Mouse (Mus musculus) hindbrain, embryonic 14.5 days (tissue): ENCODE data around the gene Ubr7. TPM values are rescaled to one million over a fixed set of nuclear protein-coding genes. Genes with fewer than 3 reads are reported as not detected.

ENCODE experiments used
- ATAC-seq: fragments of 200-750 bp; cut with Nextera tagmentation; 2 replicates; pipeline ENCODE4 v1.8.0; 2017; ENCODE audit warnings: moderate number of reproducible peaks, mild to moderate bottlenecking, moderate TSS enrichment, moderate library complexity; ENCODE audit not compliant: low FRiP score
- DNase-seq: peaks from one replicate; pipeline ENCODE4 v3.0.0-alpha.2; 2015; ENCODE audit warnings: low spot score
- H3K27ac ChIP-seq: fragments of 300-500 bp; sonication (generic); 2 replicates; pipeline ENCODE4 v1.5.1; 2014; ENCODE audit warnings: mild to moderate bottlenecking, moderate library complexity
- H3K27me3 ChIP-seq: fragments of 300-500 bp; sonication (generic); 2 replicates; pipeline ENCODE4 v1.6.1; 2014; ENCODE audit warnings: mild to moderate bottlenecking, low read length, mixed read lengths; ENCODE audit not compliant: control insufficient read depth, insufficient read depth
- H3K36me3 ChIP-seq: fragments of 300-500 bp; sonication (generic); replicated peaks from 2 replicates; pipeline ENCODE4 v1.6.1; 2014; ENCODE audit not compliant: control insufficient read depth, insufficient read depth
- H3K4me1 ChIP-seq: fragments of 300-500 bp; sonication (generic); replicated peaks from 2 replicates; pipeline ENCODE4 v1.6.1; 2014; ENCODE audit warnings: antibody characterized with exemption, low read length, mixed read lengths; ENCODE audit not compliant: control insufficient read depth, insufficient read depth
- H3K4me2 ChIP-seq: fragments of 300-500 bp; sonication (generic); replicated peaks from 2 replicates; pipeline ENCODE4 v1.6.1; 2014; ENCODE audit warnings: mild to moderate bottlenecking, moderate library complexity
- H3K4me3 ChIP-seq: fragments of 300-500 bp; sonication (generic); replicated peaks from 2 replicates; pipeline ENCODE4 v1.5.1; 2014; ENCODE audit warnings: mild to moderate bottlenecking, low read length
- H3K9ac ChIP-seq: fragments of 300-500 bp; sonication (generic); 2 replicates; pipeline ENCODE4 v1.6.1; 2014
- H3K9me3 ChIP-seq: fragments of 300-500 bp; sonication (generic); 2 replicates; pipeline ENCODE4 v1.6.1; 2016; ENCODE audit warnings: low read length; ENCODE audit not compliant: control insufficient read depth
- WGBS: fragments of 180-500 bp; shearing (Covaris S2); extraction: QIAGEN DNeasy Blood & Tissue Kit; methylation state at CpG from one replicate; pipeline ENCODE4 v1.1.7; 2014; 5-methylcytosine and 5-hydroxymethylcytosine counted together
- polyA plus RNA-seq: library from polyadenylated mRNA; unstranded; fragments of >200 nt; fragmentation: Nextera tagmentation; extraction: Ambion mirVana; gene quantifications from 2 replicates; pipeline ENCODE4 v1.2.1, GENCODE M21; 2014

The Ubr7 gene
- polyA plus RNA-seq, 1 experiment from 2014 or later = 44.8 TPM

- no peak overlapping the region for H3K9ac ChIP-seq
- H3K27me3 ChIP-seq = no peaks in the 10 kb centered on the region
- no peak overlapping the region for H3K4me2 ChIP-seq
- no peaks in the 10 kb centered on the region for H3K9me3 ChIP-seq
- peaks cover 60% of the 10 kb centered on the region for H3K36me3 ChIP-seq
- DNase-seq (no peak), ATAC-seq (no peak)
- H3K27ac ChIP-seq = no peak overlapping the region
- H3K4me3 ChIP-seq = no peak overlapping the region
- H3K4me1 ChIP-seq = no peaks in the 10 kb centered on the region
- 97% methylated on average over 5 of the region's 5 CpGs for WGBS
Observed at GRCm38 (mm10) chr12:102782841-102783240, 25.1 kb downstream of the Ubr7 start.

DNA sequence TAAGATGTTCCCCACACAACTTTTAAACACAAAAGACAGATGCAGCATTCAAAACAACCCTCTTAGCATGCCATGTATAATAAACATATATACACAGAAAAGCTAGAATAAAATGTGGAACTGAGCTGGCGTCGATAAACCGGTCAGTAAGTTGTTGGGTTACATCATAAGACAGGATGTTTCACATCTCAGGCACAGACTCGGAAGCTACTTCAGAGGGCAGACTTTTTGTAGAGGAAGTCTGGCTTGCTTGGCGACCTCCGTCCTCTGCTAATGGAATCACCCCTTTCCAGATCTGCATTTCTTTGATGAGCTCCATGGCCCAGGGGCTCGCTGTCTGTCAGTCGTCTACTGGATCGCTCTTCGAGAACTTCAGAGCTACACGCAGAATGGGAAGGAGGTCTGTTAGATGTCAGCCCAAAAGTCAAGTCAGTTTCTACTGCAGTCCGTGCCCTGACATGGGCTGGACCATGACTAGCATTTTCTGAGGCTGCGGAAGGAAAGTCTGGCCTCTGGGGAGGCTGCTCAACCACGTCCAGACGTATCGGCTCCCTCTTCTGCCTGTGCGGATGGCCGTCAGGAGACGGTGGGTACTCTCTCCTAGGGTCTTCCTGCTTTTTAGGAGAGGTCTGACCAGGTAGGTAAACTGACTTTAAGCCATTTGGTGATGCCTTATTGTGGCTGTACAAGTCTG is 27.3 kb downstream of the Ubr7 start:
- no peak for DNase-seq
- Histone ChIP-seq H3K4me1 (no peaks in the 10 kb centered on the region), H3K36me3 (peaks cover 75% of the 10 kb centered on the region), H3K4me3 (no peak overlapping the region), H3K9me3 (no peaks in the 10 kb centered on the region), H3K9ac (no peak overlapping the region), H3K27me3 (no peaks in the 10 kb centered on the region), H3K27ac (no peak overlapping the region), H3K4me2 (no peak overlapping the region)
- no peak for ATAC-seq
- WGBS = 92% methylated on average over 19 of the region's 19 CpGs

GRCm38 (mm10) chr12:102785593-102785985 is 27.8 kb downstream of the Ubr7 start:
- no peak for DNase-seq
- 72% methylated on average over 5 of the region's 5 CpGs for WGBS
- H3K27ac ChIP-seq = no peak overlapping the region

GRCm38 (mm10) chr12:102787927-102788326 is 30.2 kb downstream of the Ubr7 start:
- Histone ChIP-seq H3K27me3 (no peaks in the 10 kb centered on the region), H3K36me3 (peaks cover 92% of the 10 kb centered on the region), H3K4me1 (no peaks in the 10 kb centered on the region), H3K9me3 (no peaks in the 10 kb centered on the region), H3K4me2 (no peak overlapping the region), H3K4me3 (no peak overlapping the region), H3K9ac (no peak overlapping the region), H3K27ac (no peak overlapping the region)
- WGBS = 91% methylated on average over 7 of the region's 7 CpGs
- DNase-seq (no peak), ATAC-seq (no peak)

More at GRCm38 (mm10) chr12:102785593-102785985, 27.8 kb downstream of the Ubr7 start:
- Histone ChIP-seq H3K36me3 (peaks cover 80% of the 10 kb centered on the region), H3K9me3 (no peaks in the 10 kb centered on the region), H3K4me1 (no peaks in the 10 kb centered on the region), H3K4me3 (no peak overlapping the region), H3K4me2 (no peak overlapping the region), H3K27me3 (no peaks in the 10 kb centered on the region), H3K9ac (no peak overlapping the region)
- ATAC-seq = no peak

GRCm38 (mm10) chr12:102799528-102799927 is 41.8 kb downstream of the Ubr7 start:
- no peak overlapping the region for H3K4me2 ChIP-seq
- DNase-seq (no peak), ATAC-seq (no peak)
- H3K4me3 ChIP-seq = no peak overlapping the region
- H3K36me3 ChIP-seq = peaks cover 32% of the 10 kb centered on the region; the same call in 1 of the 2 replicates
- H3K27me3 ChIP-seq = no peaks in the 10 kb centered on the region
- H3K9ac ChIP-seq = no peak overlapping the region
- 95% methylated on average over 2 of the region's 2 CpGs for WGBS
- no peaks in the 10 kb centered on the region for H3K9me3 ChIP-seq
- H3K4me1 ChIP-seq = no peaks in the 10 kb centered on the region
- no peak overlapping the region for H3K27ac ChIP-seq

DNA sequence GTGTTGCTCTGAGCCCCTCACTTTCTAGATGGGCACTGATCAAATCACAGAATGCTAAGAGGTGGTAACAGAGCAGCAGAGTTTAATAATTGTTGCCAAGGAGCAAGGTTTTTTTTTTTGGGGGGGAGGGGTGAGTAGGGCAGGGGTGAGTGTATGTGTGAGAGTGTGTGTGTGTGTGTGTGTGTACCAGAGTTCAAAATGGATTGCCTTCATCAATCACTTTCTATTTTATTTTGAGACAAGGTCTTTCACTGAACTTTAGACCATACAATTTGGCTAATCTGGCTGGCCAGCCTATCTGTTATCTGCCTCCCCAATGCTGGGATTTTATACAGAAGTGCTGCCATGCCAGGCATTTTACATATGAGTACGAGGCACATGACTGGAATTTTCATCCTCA is 57.1 kb downstream of the Ubr7 start:
- DNase-seq = no peak
- 54% methylated on average over 1 of the region's 1 CpGs for WGBS
- Histone ChIP-seq H3K27me3 (no peaks in the 10 kb centered on the region), H3K36me3 (peaks cover 24% of the 10 kb centered on the region), H3K4me3 (no peak overlapping the region), H3K4me2 (no peak overlapping the region), H3K9ac (no peak overlapping the region), H3K9me3 (no peaks in the 10 kb centered on the region), H3K27ac (no peak overlapping the region), H3K4me1 (no peaks in the 10 kb centered on the region)
- ATAC-seq = no peak

GRCm38 (mm10) chr12:102826399-102826798 is 68.6 kb downstream of the Ubr7 start:
- no peak overlapping the region for H3K4me2 ChIP-seq
- ATAC-seq (no peak), DNase-seq (no peak)
- H3K9me3 ChIP-seq = no peaks in the 10 kb centered on the region
- no peaks in the 10 kb centered on the region for H3K27me3 ChIP-seq
- H3K4me1 ChIP-seq = no peaks in the 10 kb centered on the region
- no peak overlapping the region for H3K9ac ChIP-seq
- WGBS = 95% methylated on average over 1 of the region's 1 CpGs
- H3K27ac ChIP-seq = no peak overlapping the region
- H3K4me3 ChIP-seq = no peak overlapping the region
- H3K36me3 ChIP-seq = peaks cover 8% of the 10 kb centered on the region; the same call in 1 of the 2 replicates

- H3K4me3 ChIP-seq = no peak overlapping the region
- no peak for DNase-seq
- H3K9me3 ChIP-seq = no peaks in the 10 kb centered on the region
Observed at GRCm38 (mm10) chr12:102827119-102827518, 69.4 kb downstream of the Ubr7 start.

More at GRCm38 (mm10) chr12:102827119-102827518, 69.4 kb downstream of the Ubr7 start:
- peaks cover 8% of the 10 kb centered on the region; the same call in 1 of the 2 replicates for H3K36me3 ChIP-seq
- no peak overlapping the region for H3K27ac ChIP-seq
- no peak overlapping the region for H3K9ac ChIP-seq
- H3K4me1 ChIP-seq = no peaks in the 10 kb centered on the region
- WGBS = 92% methylated on average over 1 of the region's 1 CpGs
- no peak overlapping the region for H3K4me2 ChIP-seq
- H3K27me3 ChIP-seq = no peaks in the 10 kb centered on the region
- no peak for ATAC-seq
